Mouse (Mus musculus): Measurements from ENCODE around the gene Gm6793.

The Gm6793 gene

DNA sequence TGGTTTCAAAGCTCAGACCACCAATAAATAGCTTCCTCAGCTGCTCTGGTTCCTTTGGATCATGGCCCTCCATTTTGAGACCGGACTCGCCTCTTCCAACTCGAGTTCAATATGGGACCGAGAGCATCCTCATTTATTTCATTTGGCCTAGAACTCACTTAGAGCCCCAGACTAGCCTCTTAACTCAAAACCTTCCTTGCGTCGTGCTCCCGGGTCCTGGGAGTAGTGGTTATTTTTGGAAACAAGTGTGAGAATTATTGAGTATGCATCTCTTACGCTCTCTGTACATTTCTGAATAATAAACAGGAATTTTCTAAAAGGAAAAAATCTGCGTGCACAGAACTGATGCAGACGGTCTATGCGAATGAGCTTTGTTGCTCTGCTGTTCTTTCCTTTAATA is at the start of gene Gm6793:
Gene Gm6793 (minus strand): TSS at position 101 of the 400 bp plus-strand sequence.
- no peak for DNase-seq

- DNase-seq = peak in 1 of 2 experiments; percentile 26
Measured at GRCm38 (mm10) chr8:112061372-112061771, 46.5 kb upstream of the Gm6793 start.

DNA sequence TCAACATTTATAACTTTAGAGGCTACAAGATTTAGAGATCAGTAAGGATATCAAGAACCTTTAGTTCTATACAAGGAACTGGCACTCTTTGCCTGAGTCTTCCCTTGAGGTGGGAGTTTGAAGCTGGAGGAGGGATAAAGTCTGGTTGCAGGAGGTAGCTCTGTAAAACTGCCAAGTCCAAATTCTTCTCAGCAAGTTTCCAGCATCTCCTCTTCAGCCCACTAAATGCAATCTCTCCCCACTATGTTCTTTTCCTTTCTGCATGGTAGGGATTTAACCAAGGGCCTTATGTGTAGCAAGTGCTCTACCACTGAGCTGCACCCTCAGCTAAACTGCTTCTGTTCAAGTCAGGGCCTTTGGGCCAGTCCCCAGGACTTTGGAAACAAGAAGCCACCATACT is 39.6 kb upstream of the Gm6793 start:
- DNase-seq = no peak

DNA sequence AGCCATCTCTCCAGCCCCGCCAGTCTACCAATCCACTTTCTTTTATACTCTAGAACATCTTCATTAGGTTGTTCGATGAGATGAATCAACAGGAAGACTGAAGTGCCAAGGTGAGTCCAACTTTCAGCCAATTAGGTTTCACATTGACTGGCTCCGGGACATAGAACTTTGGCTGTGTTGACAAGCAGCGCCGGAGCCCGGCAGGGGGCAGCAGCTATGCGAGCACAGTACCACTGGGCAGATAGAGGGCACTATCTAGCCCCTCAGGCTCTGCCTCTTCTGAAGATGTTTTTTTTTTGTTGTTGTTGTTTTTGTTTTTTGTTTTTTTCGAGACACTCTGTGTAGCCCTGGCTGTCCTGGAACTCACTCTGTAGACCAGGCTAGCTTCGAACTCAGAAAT is 36.7 kb upstream of the Gm6793 start:
- no peak for DNase-seq

DNA sequence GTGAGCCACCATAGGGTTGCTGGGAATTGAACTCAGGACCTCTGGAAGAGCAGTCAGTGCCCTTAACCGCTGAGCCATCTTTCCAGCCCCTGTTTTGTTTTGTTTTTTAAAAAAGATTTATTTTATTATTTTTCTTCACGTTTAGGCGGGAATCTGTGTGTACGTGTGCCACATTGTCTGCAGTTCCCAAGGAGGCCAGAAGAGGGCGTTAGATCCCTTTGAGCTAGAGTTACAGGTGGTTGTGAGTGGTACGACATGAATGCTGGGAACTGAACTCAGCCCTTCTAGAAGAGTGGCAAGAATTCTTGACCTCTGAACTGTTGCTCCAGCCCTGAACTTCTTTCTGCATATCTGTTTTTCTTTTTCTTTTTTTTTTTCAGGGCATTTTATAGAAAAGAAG is 35.1 kb upstream of the Gm6793 start:
- DNase-seq = no peak

DNA sequence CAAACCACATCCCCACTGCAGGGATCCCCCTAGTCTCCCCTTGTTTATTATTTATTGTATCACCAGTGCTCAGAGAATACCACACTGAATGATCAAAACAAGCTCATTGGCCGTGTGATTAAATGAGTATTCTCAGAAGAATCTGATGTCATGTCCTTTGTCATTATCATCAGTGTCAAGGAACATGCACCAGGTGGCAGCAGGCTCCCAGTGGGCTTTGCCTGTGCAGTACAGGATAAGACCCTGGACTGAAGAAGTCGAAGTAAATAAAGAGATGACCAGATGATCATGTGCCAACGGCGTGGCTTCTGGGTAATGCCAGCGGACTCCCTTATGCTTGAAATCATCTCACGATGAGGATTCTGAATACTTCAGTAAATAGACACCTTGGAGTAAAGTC is 33.5 kb upstream of the Gm6793 start:
- no peak for DNase-seq

- peak; percentile 39 to 80 for DNase-seq
Measured at GRCm38 (mm10) chr8:112045896-112046295, 31.1 kb upstream of the Gm6793 start.

GRCm38 (mm10) chr8:112045182-112045581 is 30.3 kb upstream of the Gm6793 start:
- DNase-seq = no peak

DNA sequence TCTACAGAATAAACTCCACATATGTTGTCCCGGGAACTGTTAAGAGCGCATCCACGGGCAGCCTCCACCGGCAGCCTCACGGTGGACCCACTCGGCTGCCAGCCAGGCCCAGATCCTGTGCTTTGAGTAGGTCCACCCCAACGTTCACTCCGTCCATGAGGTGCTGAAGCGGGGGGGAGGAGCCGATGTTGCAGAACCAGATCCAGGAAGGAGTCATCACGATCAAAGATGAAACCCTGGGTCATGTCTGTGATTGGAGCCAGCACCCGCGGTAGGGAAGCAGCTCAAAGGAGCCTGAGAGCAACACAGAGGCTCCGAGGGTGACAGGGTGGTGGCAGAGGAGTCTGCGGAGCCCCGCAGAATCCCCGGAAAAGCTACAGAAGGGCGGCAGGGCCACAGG is 22.7 kb upstream of the Gm6793 start:
- no peak for DNase-seq

- peak; percentile 24 to 47 for DNase-seq
Measured at GRCm38 (mm10) chr8:112034603-112035002, 19.8 kb upstream of the Gm6793 start.

DNA sequence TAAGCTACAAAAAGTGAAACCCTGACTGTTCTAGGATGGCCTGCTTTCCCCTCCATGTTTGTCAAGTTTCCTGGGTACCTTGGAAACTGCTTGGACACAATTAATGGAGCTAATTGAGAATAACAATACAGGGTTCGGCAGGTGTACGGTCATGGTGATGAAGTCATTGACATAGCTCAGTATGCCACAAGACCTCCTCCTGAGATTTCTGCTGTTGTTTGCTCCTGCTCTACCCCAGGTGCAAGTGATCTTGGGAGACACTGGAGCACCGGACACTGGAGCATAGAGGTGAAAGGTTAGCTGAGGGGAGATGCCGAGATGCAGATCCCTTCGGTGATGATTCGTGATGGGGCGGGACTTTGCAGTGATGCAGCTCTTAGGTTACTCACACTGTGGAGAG is 18.2 kb upstream of the Gm6793 start:
- DNase-seq = no peak

- no peak for DNase-seq
Measured at GRCm38 (mm10) chr8:112030663-112031062, 15.8 kb upstream of the Gm6793 start.

DNA sequence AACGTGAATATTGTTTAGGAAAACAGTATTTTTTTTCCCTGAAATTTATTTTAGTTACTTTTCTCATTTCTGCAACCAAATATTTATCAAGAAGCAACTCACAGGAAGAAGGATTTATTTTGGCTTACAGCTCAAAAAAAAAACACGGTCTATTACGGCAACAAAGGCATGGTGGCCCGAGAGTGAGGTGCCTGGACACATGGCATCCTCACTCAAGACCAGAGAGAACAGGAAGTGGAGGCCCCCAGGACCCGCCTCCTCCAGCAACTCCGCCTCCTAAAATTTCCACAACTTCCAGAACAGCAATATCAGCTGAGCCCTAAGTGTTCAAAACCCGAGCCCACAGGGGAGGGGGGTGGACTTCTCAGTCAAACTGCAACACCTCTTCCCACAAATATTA is 14.6 kb upstream of the Gm6793 start:
- no peak for DNase-seq

GRCm38 (mm10) chr8:112011816-112012242 is 3.0 kb downstream of the Gm6793 start:
- DNase-seq = peak; percentile 38 to 41

DNA sequence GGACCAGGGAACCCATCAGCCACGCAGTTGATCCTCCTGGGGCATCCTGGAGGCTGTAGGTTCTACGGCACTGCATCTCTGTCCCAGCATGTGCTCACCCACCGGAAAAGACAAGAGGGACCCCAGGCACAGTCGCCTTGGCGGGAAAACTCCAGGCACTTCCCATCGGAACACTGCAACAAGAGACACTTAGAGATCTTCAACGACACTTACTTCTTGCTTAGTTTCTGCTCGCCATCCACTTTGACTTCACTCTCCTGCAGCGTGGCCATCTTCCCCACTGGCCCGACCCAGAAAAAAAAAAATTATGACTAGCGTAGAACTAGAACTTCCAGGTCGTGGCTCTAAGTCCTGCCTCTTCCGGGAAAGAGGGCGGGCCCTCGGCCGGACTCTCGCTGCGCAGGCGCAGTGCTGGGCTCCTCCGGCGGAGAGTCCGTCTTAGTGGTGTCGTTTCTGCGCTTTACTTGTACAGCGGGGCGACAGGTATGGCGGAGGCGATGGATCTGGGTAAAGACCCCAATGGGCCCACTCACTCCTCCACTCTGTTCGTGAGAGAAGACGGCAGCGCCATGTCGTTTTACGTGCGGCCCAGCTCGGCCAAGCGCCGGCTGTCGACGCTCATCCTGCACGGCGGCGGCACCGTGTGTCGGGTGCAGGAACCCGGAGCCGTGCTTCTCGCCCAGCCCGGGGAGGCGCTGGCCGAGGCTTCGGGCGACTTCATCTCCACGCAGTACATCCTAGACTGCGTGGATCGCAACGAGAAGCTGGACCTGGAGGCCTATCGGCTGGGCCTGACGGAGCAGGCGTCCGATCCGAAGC is 3.6 kb downstream of the Gm6793 start, which contains the start of the genes Kars and Terf2ip:
Gene Kars (minus strand): TSS at position 327 of the 819 bp plus-strand sequence.
Gene Terf2ip (plus strand): TSS at position 402 of the 819 bp plus-strand sequence.
- peak; percentile 93 to 94 for DNase-seq

GRCm38 (mm10) chr8:112009558-112009957 is 5.3 kb downstream of the Gm6793 start:
- no peak for DNase-seq

DNA sequence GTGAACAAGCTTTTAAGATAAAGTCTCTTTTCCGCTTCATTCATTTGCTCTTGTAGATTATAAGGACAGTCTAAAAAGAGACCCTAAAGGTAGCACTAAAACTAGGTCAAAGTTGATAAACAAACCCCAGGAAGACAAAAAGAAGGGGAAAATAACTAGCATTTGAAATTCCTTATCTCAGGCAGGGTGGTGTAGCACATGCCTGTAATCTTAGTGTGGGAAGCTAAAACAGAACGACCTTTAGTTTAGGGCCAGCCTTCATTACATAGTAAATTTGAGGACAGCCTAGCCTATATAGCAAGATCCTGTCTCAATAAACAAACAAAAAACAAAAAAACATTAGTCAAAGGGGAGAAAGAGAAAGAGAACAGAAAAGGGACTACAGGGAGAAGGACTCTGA is 7.2 kb downstream of the Gm6793 start:
- DNase-seq = no peak

- no peak for DNase-seq
Measured at GRCm38 (mm10) chr8:112005601-112006000, 9.2 kb downstream of the Gm6793 start.

- DNase-seq = no peak
Measured at GRCm38 (mm10) chr8:112004754-112005153, 10.1 kb downstream of the Gm6793 start.

DNA sequence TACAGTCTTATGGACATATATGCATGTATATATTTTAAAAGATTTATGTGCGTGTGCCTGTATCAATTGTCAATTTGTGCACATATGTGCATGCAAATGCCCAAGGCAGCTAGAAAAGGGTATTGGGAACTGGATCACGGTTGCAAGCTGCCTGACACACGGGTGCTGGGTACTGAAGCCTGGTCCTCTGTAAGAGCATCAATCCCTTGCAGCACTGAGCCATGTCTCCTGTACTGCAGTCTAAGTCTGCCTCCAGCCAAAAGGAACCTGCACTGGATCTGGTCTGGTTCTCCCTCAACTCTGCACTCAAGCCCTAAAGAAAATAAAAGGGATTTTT is 22.2 kb downstream of the Gm6793 start:
- DNase-seq = no peak

DNA sequence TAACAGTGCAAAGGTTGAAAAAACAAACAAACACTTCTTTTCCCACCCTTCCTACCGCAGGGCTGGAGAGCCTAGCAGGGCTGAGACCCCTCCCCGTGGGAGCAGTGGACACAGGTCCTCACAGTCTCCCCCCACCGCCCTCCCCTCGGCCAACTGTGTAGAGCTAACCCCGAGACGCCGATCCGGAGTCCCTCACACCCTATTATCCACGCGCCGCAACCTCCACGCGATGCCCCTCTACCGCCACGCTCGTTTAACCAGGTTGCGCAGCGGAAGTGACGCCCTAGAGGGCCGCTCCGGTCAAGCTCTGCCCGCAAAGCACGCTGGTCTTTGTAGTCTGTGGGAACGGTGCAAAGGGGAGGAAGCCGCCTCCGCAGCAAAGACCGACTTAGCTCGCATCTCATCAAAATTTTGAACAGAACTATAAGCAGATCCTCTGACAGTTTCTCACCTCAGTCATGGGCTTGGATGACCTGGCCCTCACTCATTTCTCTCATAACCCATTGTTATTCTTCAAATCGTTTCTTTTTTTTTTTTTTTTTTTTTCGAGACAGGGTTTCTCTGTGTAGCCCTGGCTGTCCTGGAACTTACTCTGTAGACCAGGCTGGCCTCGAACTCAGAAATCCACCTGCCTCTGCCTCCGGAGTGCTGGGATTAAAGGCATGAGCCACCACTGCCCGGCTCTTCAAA is 22.7 kb downstream of the Gm6793 start, which contains the start of gene Adat1:
Gene Adat1 (minus strand): TSS at position 290 of the 690 bp plus-strand sequence.
- peak; percentile 77 to 79 for DNase-seq

GRCm38 (mm10) chr8:111991278-111991677 is 23.6 kb downstream of the Gm6793 start:
- no peak for DNase-seq

DNA sequence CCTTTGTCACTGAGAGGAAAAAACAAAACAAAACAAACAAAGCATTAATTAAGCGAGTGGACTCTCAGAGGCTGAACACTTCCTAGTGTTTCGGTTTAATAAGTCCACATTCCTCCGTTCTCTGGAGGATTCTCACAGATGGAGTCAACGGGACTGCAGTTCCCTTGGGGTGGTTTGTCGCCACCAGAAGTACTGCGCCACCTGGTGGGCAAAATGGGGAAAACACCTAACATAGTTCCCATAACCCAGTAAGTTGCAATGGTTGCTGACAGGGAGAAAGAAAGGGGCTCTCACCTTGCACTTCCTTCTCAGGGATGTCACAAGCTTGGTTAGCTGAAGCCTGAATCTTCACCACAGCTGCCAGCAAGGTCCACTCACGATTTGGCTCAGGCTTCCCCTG is 24.9 kb downstream of the Gm6793 start:
- peak; percentile 60 to 81 for DNase-seq

DNA sequence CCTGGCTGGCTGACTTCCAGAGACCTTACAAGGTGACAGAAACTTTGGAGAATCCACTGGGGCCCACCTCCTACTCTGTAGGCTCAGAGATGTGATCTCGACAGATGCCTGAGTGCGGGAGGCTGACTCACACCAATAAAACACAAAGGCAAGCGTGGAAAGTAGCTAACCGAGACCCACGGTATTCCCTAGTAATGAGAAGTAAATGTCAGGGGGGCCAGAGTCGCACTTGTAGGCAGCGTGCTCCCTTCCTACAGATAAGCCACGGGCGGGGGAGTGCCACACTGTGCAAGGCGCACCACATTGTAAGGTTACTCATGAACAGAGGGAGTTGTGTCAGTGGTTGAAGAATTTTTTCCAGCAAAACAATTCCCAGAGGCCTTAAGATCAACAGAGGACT is 30.3 kb downstream of the Gm6793 start:
- DNase-seq = no peak
